Mouse (Mus musculus): ENCODE data around the gene Olfr1442. TPM values are rescaled to one million over a fixed set of nuclear protein-coding genes. Genes with fewer than 3 reads are reported as not detected.
"Not testable (repeated sequence)": the region's sequence is repeated elsewhere in the genome, so short reads cannot be mapped to it uniquely, and the experiment has no call there.

The Olfr1442 gene
- not detected in 2 replicates for polyA plus RNA-seq (2015; fragmentation: Nextera tagmentation; extraction: Ambion mirVana)

DNA sequence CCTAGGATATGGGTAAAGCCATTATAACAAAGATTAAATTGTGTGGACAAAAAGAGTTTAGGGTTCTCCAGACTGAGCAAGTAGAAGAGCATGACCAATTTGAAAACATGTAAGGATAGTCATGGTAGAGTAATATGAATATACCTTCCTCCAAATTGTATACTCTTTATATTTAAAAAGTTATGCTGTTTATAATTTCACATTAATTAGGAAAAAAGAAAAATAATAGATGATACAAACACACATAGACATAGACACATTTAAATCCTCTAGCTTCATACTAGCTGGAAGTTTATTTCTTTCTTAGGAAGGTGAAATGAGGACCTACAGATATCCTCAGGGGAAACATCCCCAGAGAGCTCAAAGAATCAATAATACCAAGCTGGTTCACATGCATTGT is at the start of gene Olfr1442:
Gene Olfr1442, plus strand, starts transcription at position 301 of the 400 bp plus-strand sequence.
- ATAC-seq (ENCODE audit: low FRiP score, low read depth) = no peak
- Histone ChIP-seq H3K4me2 (replicated peaks) (no peak within 1 kb of the TSS), H3K4me1 (no peaks in the 10 kb centered on the region), H3K36me3 (no peaks in the 10 kb centered on the region), H3K27me3 (no peaks in the 10 kb centered on the region), H3K4me3 (no peak within 1 kb of the TSS), H3K9ac (no peak within 1 kb of the TSS), H3K9me3 (no peaks in the 10 kb centered on the region), H3K27ac (no peak within 1 kb of the TSS)

DNA sequence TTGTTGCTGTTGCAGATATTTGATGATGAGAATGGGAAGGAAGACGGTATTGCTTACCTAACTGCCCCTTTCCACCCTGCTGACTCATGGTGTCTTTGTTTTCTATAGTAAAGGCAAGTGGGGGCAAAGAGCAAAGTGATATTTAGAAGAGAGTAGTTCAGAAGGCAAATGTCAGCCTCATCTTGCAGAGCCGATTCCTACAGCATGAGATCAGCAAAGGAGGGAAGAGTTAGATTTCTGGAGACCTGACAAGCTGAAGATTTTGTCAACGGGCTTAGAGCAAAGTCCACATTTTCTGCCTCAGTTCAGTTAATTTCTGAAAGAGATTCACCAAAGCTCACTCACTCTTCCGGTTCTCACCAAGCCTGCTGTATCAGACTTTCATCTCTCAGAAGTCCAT is 37.1 kb upstream of the Olfr1442 start, which contains the start of gene Glyat:
Gene Glyat, plus strand, starts transcription at position 133 of the 400 bp plus-strand sequence.
- WGBS = 81% methylated on average over 4 of the region's 4 CpGs
- ATAC-seq (ENCODE audit: low FRiP score, low read depth) = no peak
- no peaks in the 10 kb centered on the region for H3K27me3 ChIP-seq
- no peak within 1 kb of the TSS for H3K4me2 ChIP-seq (replicated peaks)
- H3K9ac ChIP-seq = no peak within 1 kb of the TSS
- H3K4me1 ChIP-seq = no peaks in the 10 kb centered on the region
- H3K27ac ChIP-seq = no peak within 1 kb of the TSS
- no peak within 1 kb of the TSS for H3K4me3 ChIP-seq
- H3K36me3 ChIP-seq = no peaks in the 10 kb centered on the region
- H3K9me3 ChIP-seq = no peaks in the 10 kb centered on the region

DNA sequence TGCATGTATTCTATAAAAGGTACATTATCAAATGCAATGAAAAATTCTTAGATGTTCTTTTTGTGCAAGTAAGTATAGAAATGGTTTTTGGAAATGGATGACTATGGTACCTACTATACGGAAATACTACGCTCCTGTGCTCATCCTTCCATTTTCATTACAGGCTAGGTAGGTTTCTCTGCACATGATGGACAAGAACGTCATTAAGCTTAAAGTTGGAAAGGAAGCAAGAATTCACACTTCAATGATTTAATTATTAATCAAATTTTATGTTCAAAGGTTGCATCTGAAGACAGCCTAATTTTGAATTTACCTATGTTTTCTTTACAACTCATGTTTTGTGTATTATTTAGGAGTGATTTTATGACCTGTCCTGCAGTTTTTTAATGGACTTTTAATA is 36.0 kb upstream of the Olfr1442 start:
- no peak overlapping the region for H3K4me2 ChIP-seq (replicated peaks)

DNA sequence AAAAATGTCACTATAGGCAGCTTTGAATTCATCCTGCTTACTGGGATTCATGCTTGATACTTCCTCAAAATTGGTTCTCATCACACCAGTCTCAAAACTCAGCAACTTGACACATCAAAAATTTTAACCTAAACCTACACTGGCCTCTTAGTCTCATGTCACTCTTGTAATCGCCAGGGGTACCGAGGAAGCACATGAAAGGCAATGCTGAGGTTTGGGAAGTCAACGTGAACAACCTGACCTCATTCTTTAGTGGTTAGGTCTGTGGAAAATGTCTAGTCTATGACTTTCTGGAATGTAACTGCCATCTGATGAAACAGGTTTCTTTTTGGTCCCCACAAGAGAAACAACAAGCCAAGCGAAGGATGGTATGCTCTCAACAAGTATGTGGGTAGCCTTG is 35.3 kb upstream of the Olfr1442 start:
- no peak overlapping the region for H3K4me2 ChIP-seq (replicated peaks)
- 82% methylated on average over 4 of the region's 4 CpGs for WGBS
- ATAC-seq (ENCODE audit: low FRiP score, low read depth) = no peak
- H3K27me3 ChIP-seq = no peaks in the 10 kb centered on the region
- H3K36me3 ChIP-seq = no peaks in the 10 kb centered on the region
- no peaks in the 10 kb centered on the region for H3K4me1 ChIP-seq
- H3K27ac ChIP-seq = no peak overlapping the region
- H3K4me3 ChIP-seq = no peak overlapping the region
- H3K9me3 ChIP-seq = no peaks in the 10 kb centered on the region
- H3K9ac ChIP-seq = no peak overlapping the region

More for the DNA sequence above, 36.0 kb upstream of the Olfr1442 start:
- Histone ChIP-seq H3K27me3 (no peaks in the 10 kb centered on the region), H3K9me3 (no peaks in the 10 kb centered on the region), H3K36me3 (no peaks in the 10 kb centered on the region), H3K9ac (no peak overlapping the region), H3K4me1 (no peaks in the 10 kb centered on the region), H3K4me3 (no peak overlapping the region), H3K27ac (no peak overlapping the region)
- ATAC-seq (ENCODE audit: low FRiP score, low read depth) = no peak
- 90% methylated on average over 3 of the region's 3 CpGs for WGBS

DNA sequence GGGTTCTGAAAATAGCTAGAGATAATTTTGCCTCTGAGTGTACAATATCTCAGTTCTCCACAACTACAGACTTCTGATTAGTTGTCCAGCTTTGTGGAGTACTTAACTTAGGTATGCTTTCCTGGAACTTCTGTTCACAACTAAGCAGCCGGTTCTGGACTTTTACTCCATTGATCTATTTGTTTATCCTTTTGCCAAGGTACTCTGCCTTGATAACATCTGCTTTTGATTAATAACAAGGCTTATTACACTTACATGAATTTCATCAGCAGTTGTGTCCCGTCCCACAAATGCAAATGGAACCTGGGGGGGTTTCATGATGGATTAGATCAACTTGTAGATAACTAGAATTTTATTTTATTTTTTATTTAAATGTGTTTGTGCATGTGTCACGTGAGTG is 33.4 kb upstream of the Olfr1442 start:
- 66% methylated on average over 3 of the region's 3 CpGs for WGBS

DNA sequence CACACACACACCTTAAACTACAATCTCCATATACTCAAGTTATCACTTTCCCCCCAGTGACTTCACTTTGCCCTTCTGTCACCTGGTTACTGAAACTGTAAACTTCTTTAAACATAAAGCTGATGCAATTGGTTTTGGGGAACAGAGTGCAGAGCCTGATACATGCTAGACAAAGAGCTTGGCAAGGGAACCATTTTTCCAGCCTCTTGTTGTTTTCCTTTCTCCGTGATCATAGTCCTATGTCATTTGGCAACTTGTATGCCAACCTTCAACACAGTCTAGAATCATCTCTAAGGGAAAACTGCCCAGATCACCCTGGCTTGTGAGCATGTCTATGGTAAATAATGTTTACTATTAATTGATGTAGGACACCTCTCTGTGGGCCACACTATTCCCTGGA is 32.2 kb upstream of the Olfr1442 start:
- no peak overlapping the region for H3K4me2 ChIP-seq (replicated peaks)
- H3K4me3 ChIP-seq = no peak overlapping the region
- H3K36me3 ChIP-seq = no peaks in the 10 kb centered on the region
- H3K27me3 ChIP-seq = no peaks in the 10 kb centered on the region
- no peaks in the 10 kb centered on the region for H3K4me1 ChIP-seq
- WGBS = 68% methylated on average over 1 of the region's 1 CpGs
- no peak overlapping the region for H3K9ac ChIP-seq
- H3K9me3 ChIP-seq = no peaks in the 10 kb centered on the region
- no peak for ATAC-seq (ENCODE audit: low FRiP score, low read depth)
- no peak overlapping the region for H3K27ac ChIP-seq

More for the DNA sequence above, 33.4 kb upstream of the Olfr1442 start:
- Histone ChIP-seq H3K27ac (no peak overlapping the region), H3K4me2 (replicated peaks) (no peak overlapping the region), H3K9ac (no peak overlapping the region), H3K4me1 (no peaks in the 10 kb centered on the region), H3K27me3 (no peaks in the 10 kb centered on the region), H3K4me3 (no peak overlapping the region), H3K36me3 (no peaks in the 10 kb centered on the region), H3K9me3 (no peaks in the 10 kb centered on the region)
- no peak for ATAC-seq (ENCODE audit: low FRiP score, low read depth)

DNA sequence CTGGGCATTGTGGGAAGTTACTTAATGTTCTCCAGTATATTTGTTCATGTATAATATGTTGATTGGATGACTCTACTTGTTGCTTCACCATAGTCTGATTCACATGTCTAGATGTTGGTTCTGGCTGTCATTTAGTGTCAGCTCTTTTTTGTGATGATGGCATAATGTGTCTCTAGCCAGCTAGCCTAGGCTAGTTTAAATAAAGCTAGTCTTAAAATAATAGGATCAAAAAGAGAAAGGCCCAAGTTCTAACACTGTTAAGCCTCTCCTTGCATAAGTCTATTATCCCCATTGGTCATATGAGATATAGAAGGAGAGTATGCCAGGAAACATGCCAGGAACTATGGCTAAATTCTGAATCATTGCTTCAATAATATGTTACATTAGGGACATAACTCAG is 20.7 kb upstream of the Olfr1442 start:
- Histone ChIP-seq H3K4me1 (no peaks in the 10 kb centered on the region), H3K4me2 (replicated peaks) (no peak overlapping the region), H3K36me3 (no peaks in the 10 kb centered on the region), H3K9ac (no peak overlapping the region), H3K27me3 (no peaks in the 10 kb centered on the region), H3K4me3 (no peak overlapping the region), H3K9me3 (no peaks in the 10 kb centered on the region), H3K27ac (no peak overlapping the region)
- no peak for ATAC-seq (ENCODE audit: low FRiP score, low read depth)

DNA sequence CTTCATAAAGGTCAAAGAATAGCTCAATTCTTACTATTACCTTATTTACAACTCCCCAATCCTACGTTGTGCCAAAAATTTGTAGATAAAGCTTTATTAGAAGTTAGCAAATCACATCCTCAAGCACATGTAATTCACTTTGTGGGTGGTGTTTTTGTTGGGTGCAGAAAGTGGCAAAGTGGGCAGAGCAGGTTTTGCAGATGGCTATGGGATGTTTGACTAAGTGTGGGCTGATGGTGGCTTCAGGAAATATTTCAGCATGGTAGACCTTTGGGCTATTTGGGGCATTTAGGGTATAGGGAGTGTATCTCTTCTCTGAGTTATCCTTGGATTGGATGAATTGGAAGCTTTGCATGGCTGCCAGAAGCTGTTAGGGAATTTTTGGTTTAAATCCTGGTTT is 4.1 kb upstream of the Olfr1442 start:
- ATAC-seq (ENCODE audit: low FRiP score, low read depth) = no peak

DNA sequence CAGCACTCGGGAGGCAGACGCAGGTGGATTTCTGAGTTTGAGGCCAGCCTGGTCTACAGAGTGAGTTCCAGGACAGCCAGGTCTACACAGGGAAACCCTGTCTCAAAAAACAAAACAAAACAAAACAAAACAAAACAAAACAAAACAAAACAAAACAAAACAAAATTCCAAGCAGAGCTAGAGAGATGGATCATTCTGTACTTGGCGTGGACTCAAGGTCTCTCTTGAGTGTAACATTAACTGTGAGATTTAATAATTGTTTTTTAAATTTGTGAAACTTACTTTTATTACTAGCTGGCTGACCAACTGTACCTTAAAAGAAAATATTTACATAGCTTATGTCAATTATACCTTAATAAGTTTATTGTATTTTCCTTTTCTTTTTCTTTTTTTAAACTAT is 1.6 kb upstream of the Olfr1442 start:
- H3K27ac ChIP-seq; ATAC-seq (ENCODE audit: low FRiP score, low read depth): not testable (repeated sequence)

More for the DNA sequence above, 4.1 kb upstream of the Olfr1442 start:
- Histone ChIP-seq H3K4me3 (no peak overlapping the region), H3K27me3 (no peaks in the 10 kb centered on the region), H3K27ac (no peak overlapping the region), H3K36me3 (no peaks in the 10 kb centered on the region), H3K4me2 (replicated peaks) (no peak overlapping the region), H3K9me3 (peaks cover 4% of the 10 kb centered on the region; the same call in 1 of the 2 replicates), H3K9ac (no peak overlapping the region), H3K4me1 (no peaks in the 10 kb centered on the region)
- WGBS = 72% methylated on average over 1 of the region's 1 CpGs

DNA sequence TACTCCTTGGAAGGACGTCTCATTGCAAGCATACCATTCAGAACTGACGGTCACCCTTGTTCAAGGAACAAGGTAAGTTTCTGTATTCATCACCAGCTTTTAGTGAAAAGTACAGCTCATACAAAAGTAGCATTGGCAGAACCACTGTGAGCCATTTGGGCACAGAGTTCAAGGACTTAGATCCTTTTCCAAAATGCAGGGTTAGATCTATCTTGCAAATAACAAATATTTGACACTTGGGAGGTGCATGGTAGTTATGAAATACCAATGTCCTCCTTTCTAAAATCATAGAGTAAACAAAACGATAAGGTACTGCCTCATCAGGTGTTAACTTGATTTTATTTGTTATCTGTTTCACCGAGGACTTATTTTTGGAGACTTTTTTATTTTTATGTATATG is 812 bp downstream of the Olfr1442 start:
- H3K9me3 ChIP-seq = no peaks in the 10 kb centered on the region
- ATAC-seq (ENCODE audit: low FRiP score, low read depth) = no peak
- H3K9ac ChIP-seq = no peak overlapping the region
- no peaks in the 10 kb centered on the region for H3K27me3 ChIP-seq
- WGBS = 85% methylated on average over 4 of the region's 4 CpGs
- no peak overlapping the region for H3K4me2 ChIP-seq (replicated peaks)
- no peak overlapping the region for H3K27ac ChIP-seq
- no peaks in the 10 kb centered on the region for H3K4me1 ChIP-seq
- H3K36me3 ChIP-seq = no peaks in the 10 kb centered on the region
- H3K4me3 ChIP-seq = no peak overlapping the region

More for the DNA sequence above, 1.6 kb upstream of the Olfr1442 start:
- H3K27me3 ChIP-seq; H3K36me3 ChIP-seq; H3K4me3 ChIP-seq; H3K4me2 ChIP-seq (replicated peaks); H3K4me1 ChIP-seq; H3K9me3 ChIP-seq; H3K9ac ChIP-seq: not testable (repeated sequence)
- WGBS = 86% methylated on average over 3 of the region's 3 CpGs

DNA sequence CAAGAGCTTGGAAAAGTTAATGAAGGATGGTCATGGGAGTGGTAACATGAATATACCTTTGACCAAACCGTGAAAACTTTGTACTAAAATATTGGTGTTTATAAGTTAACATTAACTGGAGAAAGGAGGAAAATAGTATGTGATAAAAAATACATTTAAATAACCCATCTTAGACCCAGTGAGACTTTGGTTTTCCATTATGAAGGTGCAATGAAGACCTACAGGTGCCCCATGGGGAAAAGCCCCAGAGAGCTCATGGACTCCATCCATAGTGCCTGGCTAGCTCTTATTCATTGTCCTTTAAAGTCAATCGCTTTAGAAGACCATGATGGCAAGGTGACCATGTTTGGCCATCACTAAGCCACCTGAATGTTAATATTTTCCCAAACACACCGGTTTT is 7.6 kb downstream of the Olfr1442 start, which contains the start of gene Olfr1443:
Gene Olfr1443, plus strand, starts transcription at position 301 of the 400 bp plus-strand sequence.
- Histone ChIP-seq H3K9me3 (no peaks in the 10 kb centered on the region), H3K4me3 (no peak within 1 kb of the TSS), H3K27me3 (no peaks in the 10 kb centered on the region), H3K4me2 (replicated peaks) (no peak within 1 kb of the TSS), H3K36me3 (no peaks in the 10 kb centered on the region), H3K9ac (no peak within 1 kb of the TSS), H3K27ac (no peak within 1 kb of the TSS), H3K4me1 (no peaks in the 10 kb centered on the region)
- WGBS = 63% methylated on average over 3 of the region's 3 CpGs
- no peak for ATAC-seq (ENCODE audit: low FRiP score, low read depth)

DNA sequence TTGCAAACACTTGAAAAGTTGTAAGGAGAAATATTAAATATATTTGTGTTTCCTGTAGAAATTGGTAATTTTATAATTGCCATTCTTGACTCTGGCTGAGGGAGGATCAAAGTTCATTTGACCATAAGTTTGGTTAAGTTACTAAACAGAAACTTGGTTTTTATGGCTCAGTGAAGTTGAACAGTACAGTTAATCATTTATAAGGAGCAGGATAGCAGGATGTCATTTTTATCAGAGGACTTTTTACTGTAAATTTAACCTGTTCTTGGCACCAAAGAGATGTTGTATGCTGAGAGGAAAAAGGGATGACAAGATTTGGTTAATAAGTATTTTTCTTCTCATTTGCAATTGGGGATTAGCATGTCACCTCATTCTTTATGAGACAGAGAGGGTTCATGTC is 14.4 kb downstream of the Olfr1442 start:
- H3K27me3 ChIP-seq = no peaks in the 10 kb centered on the region
- H3K27ac ChIP-seq = no peak overlapping the region
- H3K9me3 ChIP-seq = no peaks in the 10 kb centered on the region
- H3K4me2 ChIP-seq (replicated peaks) = no peak overlapping the region
- H3K4me1 ChIP-seq = no peaks in the 10 kb centered on the region
- no peak overlapping the region for H3K4me3 ChIP-seq
- no peak overlapping the region for H3K9ac ChIP-seq
- no peak for ATAC-seq (ENCODE audit: low FRiP score, low read depth)
- no peaks in the 10 kb centered on the region for H3K36me3 ChIP-seq

DNA sequence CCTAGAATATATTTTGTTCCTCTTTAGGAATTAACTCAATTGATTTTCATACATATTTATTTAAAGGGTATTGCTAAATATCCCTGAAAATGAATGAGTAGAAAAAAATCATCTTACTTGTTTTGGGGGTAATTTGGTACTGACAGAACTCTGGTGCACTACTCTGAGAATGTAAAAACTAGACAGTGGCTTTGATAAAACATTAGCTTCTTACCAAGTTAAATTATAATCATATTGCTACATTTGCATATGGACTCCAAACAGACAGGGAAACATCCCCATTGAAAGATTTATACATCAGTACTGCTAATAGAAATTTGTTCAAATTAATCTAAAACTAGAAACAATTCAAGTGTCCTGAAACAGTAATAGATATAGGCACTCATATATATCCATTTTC is 15.0 kb downstream of the Olfr1442 start:
- Histone ChIP-seq H3K27me3 (no peaks in the 10 kb centered on the region), H3K9ac (no peak overlapping the region), H3K4me1 (no peaks in the 10 kb centered on the region), H3K27ac (no peak overlapping the region), H3K4me2 (replicated peaks) (no peak overlapping the region), H3K36me3 (no peaks in the 10 kb centered on the region), H3K9me3 (no peaks in the 10 kb centered on the region), H3K4me3 (no peak overlapping the region)
- ATAC-seq (ENCODE audit: low FRiP score, low read depth) = no peak
